Mouse (Mus musculus) activated CD4-positive, CD25-positive, alpha-beta regulatory T cell, adult 9 weeks (primary cell): ENCODE data around the gene Gm20824. TPM values are rescaled to one million over a fixed set of nuclear protein-coding genes. Genes with fewer than 3 reads are reported as not detected.

ENCODE experiments used
- polyA plus RNA-seq: library from polyadenylated mRNA; unstranded; fragments of 100-300 nt; shearing (Covaris generic); gene quantifications from one replicate; pipeline ENCODE4 v1.2.1, GENCODE M21; 2017

Gene Gm20824
- not detected for polyA plus RNA-seq

DNA sequence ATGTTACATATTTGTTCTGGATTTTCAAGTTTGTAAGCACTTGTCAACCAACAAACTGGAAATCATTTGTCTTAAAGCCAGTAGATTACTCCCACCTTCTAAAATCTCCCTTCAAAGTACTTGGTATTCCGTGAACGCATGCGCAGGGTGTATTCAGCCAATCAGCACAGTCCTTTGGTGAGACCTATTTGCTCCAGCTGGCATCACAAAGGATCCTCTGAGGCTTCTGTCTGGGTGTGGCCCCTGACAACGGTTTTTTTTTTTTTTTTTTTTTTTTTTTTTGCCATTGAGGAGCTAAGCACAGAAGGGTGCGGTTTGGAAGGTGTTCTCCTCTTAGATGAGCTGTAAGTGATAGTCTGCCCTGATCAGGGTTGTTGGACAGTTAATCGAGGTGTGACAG, at the start of gene Gm20824:
TSS of gene Gm20824 (plus strand) at position 301 of the 400 bp plus-strand sequence.

Other genes starting within 250 kb of the Gm20824 start
- gene Gm20825, start 186.4 kb upstream of the Gm20824 start, polyA plus RNA-seq = not detected